19 mouse cellular contexts compared by ENCODE assay signal in the genomic region with DNA sequence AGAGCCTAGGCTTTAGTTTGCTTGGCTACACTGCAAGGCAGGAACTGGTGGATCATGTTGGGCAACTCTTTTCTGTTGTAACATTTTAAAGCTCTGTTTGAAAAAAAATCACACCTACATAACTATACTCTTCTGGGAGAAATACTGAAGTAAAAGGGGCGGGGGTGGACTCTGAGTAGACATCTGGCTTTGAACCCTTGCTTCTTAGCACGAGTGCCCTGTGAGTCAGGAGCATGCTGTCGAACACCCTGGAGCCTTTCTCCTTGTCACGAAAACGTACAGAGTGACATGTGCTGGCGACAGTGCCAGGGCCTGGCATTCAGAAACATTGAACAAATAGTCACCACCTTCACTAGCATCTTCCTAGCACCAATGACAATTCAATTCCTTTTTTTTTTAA. TPM values are rescaled to one million over a fixed set of nuclear protein-coding genes. Genes with fewer than 3 reads are reported as not detected.
DNase-seq lines count a peak whose midpoint lies in the region; ATAC-seq lines count a peak whose summit lies in the region.
"Had no signal": no experiment of that assay in that cellular context is flagged by ENCODE, and none has a peak within 500 bp of the region (broad histone marks: within the 10 kb centered on the region; RNA-seq: fewer than 3 reads in every experiment).

No protein-coding gene starts in this region.

- intact Hi-C loops in left cerebral cortex, postnatal 36 days (cut with DNase I) = loop anchor here (5.0 kb wide), 1 partner anchor 35 kb away; no protein-coding TSS in a partner anchor
- intact Hi-C loops in left cerebral cortex, postnatal 10 days (cut with DNase I) = no loop called here

- peak; percentile 39 for ATAC-seq in frontal cortex, adult (ENCODE audit: low TSS enrichment)
- ATAC-seq in cerebellum, adult (ENCODE audit: insufficient number of reproducible peaks, low FRiP score, low TSS enrichment) = no peak
- ATAC-seq: forebrain, postnatal 0 days; intestine, postnatal 0 days had no signal

- no peak for DNase-seq in frontal cortex, postnatal 25 days (ENCODE audit: low spot score in 2 of 2)
- DNase-seq in left cerebral cortex, postnatal 36 days (ENCODE audit: low spot score in 2 of 2) = peak; percentile 56 to 60
- no peak for DNase-seq in left cerebral cortex, postnatal 10 days (ENCODE audit: extremely low spot score in 1 of 2, low spot score in 2 of 2)
- DNase-seq in testis, postnatal 10 days (ENCODE audit: low spot score) = peak; percentile 25
- DNase-seq in testis, postnatal 14 days (ENCODE audit: low spot score) = no peak
- DNase-seq in lung, postnatal 4 days = no peak
- DNase-seq: adrenal gland, adult 8-10 months; cerebellum, adult 11 months; cerebellum, adult 9-11 months; forebrain, postnatal 0 days; gastrocnemius, postnatal 36 days; heart, postnatal 10 days; kidney, adult 9 months; kidney, postnatal 10 days; right cerebral cortex, postnatal 14 days; spleen, adult 18-20 months had no signal

RNA-seq across cellular contexts. Expression of gene Ttc7b, which starts 43.2 kb away (rescaled TPM):
- 100 to 1,000 TPM; 229 to 246 TPM for total RNA-seq in left cerebral cortex, postnatal 36 days (2021)
- total RNA-seq in left cerebral cortex, postnatal 10 days (2021) = 100 to 1,000 TPM; 137 to 138 TPM

Comparison
In these comparisons a context has a peak if more than half of its experiments do, and no peak if none do; other contexts are left out.
1. DNase-seq: peak in left cerebral cortex, postnatal 36 days (2 of 2) and testis, postnatal 10 days (single experiment); none in frontal cortex, postnatal 25 days (0 of 2), left cerebral cortex, postnatal 10 days (0 of 2), testis, postnatal 14 days (single experiment) and lung, postnatal 4 days (0 of 2).